Mouse (Mus musculus) ES-E14 (cell line): ENCODE measurements at regions not wholly inside any gene's neighbourhood (a gene's known extent, or its start where the extent isn't known, plus 50 kb on each side); places are given as distances from the start of the nearest gene placed in this dataset.

Source experiments
- MAFK ChIP-seq: IDR thresholded peaks from 2 replicates; pipeline ENCODE4 v1.6.1; 2014; ENCODE audit warnings: mild to moderate bottlenecking, low read depth, low read length, inconsistent platforms; ENCODE audit not compliant: insufficient read depth
- ZNF384 ChIP-seq: IDR thresholded peaks from 2 replicates; pipeline ENCODE4 v1.6.1; 2012; ENCODE audit warnings: low read depth, low read length, inconsistent platforms

DNA sequence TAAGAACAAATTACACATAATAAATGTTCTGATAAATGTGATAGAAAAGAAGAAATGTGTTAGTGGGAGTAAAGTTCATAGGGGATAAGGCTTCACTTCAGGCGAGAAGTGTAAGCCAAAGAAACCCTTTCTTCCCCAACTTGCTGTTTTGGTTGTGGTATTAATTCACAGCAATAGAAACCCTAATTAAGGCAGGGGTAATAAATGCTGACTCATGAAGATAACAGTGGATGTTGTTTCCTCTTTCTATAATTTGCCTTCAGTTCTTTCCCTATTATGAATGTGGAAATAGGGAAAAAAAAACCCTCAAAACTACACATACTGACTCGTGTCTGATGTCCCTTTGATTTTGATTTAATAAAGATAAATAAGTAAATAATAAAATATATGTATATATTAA, 104.8 kb upstream of the Ccn2 start:
- TF ChIP-seq MAFK (peak; percentile 78), ZNF384 (no peak)
